Mouse (Mus musculus) small intestine, adult 2 months (tissue): ENCODE measurements around the gene Wdr6. TPM values are rescaled to one million over a fixed set of nuclear protein-coding genes. Genes with fewer than 3 reads are reported as not detected.
"Not testable (repeated sequence)": the region's sequence is repeated elsewhere in the genome, so short reads cannot be mapped to it uniquely, and the experiment has no call there.

Experiments used
- H3K27ac ChIP-seq: fragments of 200-500 bp; 2 replicates; pipeline ENCODE4 v1.5.1; 2012; ENCODE audit warnings: low read depth, low read length, control low read depth, inconsistent platforms; ENCODE audit not compliant: insufficient read depth
- H3K27me3 ChIP-seq: fragments of 200-500 bp; 2 replicates; pipeline ENCODE4 v1.6.1; 2012; ENCODE audit warnings: mild to moderate bottlenecking, moderate library complexity, low read length, inconsistent platforms; ENCODE audit not compliant: control insufficient read depth, insufficient read depth
- H3K36me3 ChIP-seq: fragments of 200-500 bp; 2 replicates; pipeline ENCODE4 v1.6.1; 2012; ENCODE audit warnings: mild to moderate bottlenecking, low read length, control low read depth, inconsistent platforms; ENCODE audit not compliant: control insufficient read depth, insufficient read depth
- H3K4me1 ChIP-seq: fragments of 200-500 bp; 2 replicates; pipeline ENCODE4 v1.6.1; 2012; ENCODE audit warnings: low read length, inconsistent platforms, mixed read lengths; ENCODE audit not compliant: control insufficient read depth, insufficient read depth, insufficient read length
- H3K4me3 ChIP-seq: fragments of 200-500 bp; 2 replicates; pipeline ENCODE4 v1.5.1; 2012; ENCODE audit warnings: low read depth, mild to moderate bottlenecking, control low read depth, inconsistent platforms, low read length, moderate library complexity
- CTCF ChIP-seq: fragments of 200-500 bp; IDR thresholded peaks from 2 replicates; pipeline ENCODE4 v1.5.1; 2012; ENCODE audit warnings: low read depth, mild to moderate bottlenecking, control low read depth, inconsistent platforms, low read length, moderate library complexity, mixed read lengths; ENCODE audit not compliant: insufficient replicate concordance, insufficient read length; ENCODE audit errors: extremely low read depth
- POLR2A ChIP-seq: fragments of 200-500 bp; IDR thresholded peaks from 2 replicates; pipeline ENCODE4 v1.6.1; 2012; ENCODE audit warnings: low read depth, mild to moderate bottlenecking, control low read depth, inconsistent platforms, low read length, moderate library complexity
- whole genome bisulfite sequencing: fragments of 180-500 bp; shearing (Covaris S2); methylation state at CpG from one replicate; pipeline ENCODE4 v1.1.7; 2018; 5-methylcytosine and 5-hydroxymethylcytosine counted together
- polyA plus RNA-seq: library from polyadenylated mRNA; depleted of rRNA; stranded (reverse); fragments of >200 nt; gene quantifications from 2 replicates; pipeline ENCODE4 v1.2.3, GENCODE M21; 2012; rRNA removed

Gene Wdr6
- polyA plus RNA-seq = 10.7 and 15.9 TPM in 2 replicates

DNA sequence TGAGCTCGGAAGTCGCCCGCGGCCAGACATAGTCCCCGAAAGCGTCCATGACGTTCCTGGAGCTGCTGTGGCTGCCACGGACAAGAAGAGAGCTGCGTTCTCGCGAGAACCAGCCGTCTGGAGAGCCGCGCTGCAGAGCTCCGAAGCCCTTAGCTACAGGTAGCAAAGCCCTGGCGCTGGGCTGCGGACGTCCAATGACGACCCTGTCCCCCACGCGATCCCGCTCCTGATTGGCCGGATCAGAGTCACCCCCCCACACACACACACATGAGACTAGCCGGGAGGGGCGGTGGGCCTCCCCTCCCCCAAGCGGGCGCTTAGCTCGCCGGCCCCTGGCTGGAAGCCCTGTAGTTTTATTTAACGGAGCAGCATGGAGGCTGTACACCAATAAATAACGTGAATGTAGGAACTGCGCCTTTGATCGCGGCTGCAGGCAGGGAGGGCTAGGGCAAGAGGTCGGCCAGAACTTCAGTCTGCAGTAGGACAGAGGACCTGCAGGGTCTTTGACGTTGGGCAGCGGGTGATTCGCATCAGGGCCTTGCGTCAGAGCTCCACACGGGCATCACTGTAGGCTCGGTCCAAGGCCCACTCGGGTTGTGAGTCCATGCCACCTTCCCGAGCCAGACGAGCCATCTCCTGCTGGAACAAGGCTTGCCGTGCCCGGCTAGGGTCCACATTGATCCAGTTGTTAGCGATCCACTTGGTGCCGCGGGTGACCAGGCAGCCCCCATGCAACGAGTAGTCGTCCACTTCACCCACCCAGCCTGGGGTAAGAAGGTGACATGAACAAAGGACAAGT is at the start of gene Wdr6:
Gene Wdr6, minus strand, starts transcription at position 195 of the 799 bp plus-strand sequence.
- Histone ChIP-seq H3K27ac (peak within 1 kb of the TSS; percentile 40), H3K4me3 (peak within 1 kb of the TSS; percentile 90), H3K36me3 (no peaks in the 10 kb centered on the region), H3K27me3 (no peaks in the 10 kb centered on the region), H3K4me1 (peaks cover 5% of the 10 kb centered on the region)
- WGBS = 4% methylated on average over 51 of the region's 51 CpGs
- TF ChIP-seq CTCF = no peak
- peak; percentile 50; the same call in 1 of the 2 replicates for TF ChIP-seq POLR2A

DNA sequence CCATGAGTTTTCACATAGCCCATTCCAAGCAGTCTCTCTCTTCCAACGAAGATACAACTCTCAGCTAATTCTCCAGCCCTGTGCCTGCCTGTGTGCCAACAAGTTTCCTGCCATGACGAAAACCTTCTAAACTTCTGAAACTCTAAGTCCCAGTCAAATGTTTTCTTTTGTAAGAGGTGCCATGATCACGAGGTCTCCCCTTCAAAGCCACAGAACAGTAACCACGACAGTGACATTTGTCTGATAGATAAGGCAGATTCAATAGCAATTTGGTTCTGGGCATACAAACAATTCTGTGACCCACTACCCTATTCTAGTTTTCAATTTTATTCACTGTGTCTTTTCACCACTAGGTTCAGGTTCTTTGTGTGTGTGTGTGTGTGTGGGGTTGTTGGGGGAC is 49.6 kb upstream of the Wdr6 start:
- Histone ChIP-seq H3K27ac (no peak overlapping the region), H3K27me3 (no peaks in the 10 kb centered on the region), H3K4me3 (no peak overlapping the region), H3K4me1 (0 out of 2 replicates have a peak, but pooled peaks cover 2% of the 10 kb centered on the region), H3K36me3 (peaks cover 21% of the 10 kb centered on the region)
- TF ChIP-seq CTCF = no peak
- no peak for TF ChIP-seq POLR2A
- 74% methylated on average over 4 of the region's 4 CpGs for WGBS

- Histone ChIP-seq H3K4me3 (no peak overlapping the region), H3K27ac (no peak overlapping the region), H3K4me1 (0 out of 2 replicates have a peak, but pooled peaks cover 2% of the 10 kb centered on the region), H3K27me3 (no peaks in the 10 kb centered on the region), H3K36me3 (peaks cover 23% of the 10 kb centered on the region)
- TF ChIP-seq CTCF (no peak), POLR2A (no peak)
- 52% methylated on average over 2 of the region's 2 CpGs for WGBS
Observed at GRCm38 (mm10) chr9:108626498-108626897, 48.0 kb upstream of the Wdr6 start.

DNA sequence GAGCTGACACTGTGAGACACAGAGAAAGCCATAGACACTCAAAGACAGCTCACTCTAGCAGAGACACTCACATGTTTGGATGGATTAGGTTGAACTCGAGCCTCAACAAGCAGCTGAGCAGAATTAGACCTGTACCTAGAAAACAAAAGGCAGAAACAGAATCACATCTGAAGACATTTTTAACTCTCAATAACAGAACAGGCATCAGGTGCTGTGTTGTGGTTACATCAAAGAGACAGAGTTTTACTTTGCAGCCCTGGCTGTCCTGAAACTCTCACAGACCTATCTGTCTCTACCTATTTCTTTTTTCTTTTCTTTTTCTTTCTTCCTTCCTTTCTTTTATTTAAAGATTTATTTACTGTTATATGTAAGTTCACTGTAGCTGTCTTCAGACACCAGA is 38.8 kb upstream of the Wdr6 start:
- TF ChIP-seq CTCF (no peak), POLR2A (no peak)
- Histone ChIP-seq H3K4me3 (no peak overlapping the region), H3K4me1 (no peaks in the 10 kb centered on the region), H3K27ac (no peak overlapping the region), H3K36me3 (peaks cover 63% of the 10 kb centered on the region), H3K27me3 (no peaks in the 10 kb centered on the region)
- 82% methylated on average over 1 of the region's 1 CpGs for WGBS

GRCm38 (mm10) chr9:108611488-108611887 is 32.9 kb upstream of the Wdr6 start:
- peaks cover 67% of the 10 kb centered on the region for H3K36me3 ChIP-seq
- WGBS = 96% methylated on average over 10 of the region's 10 CpGs

GRCm38 (mm10) chr9:108608889-108609288 is 30.4 kb upstream of the Wdr6 start:
- TF ChIP-seq CTCF = no peak
- no peak for TF ChIP-seq POLR2A
- WGBS = 40% methylated on average over 4 of the region's 4 CpGs
- peaks cover 66% of the 10 kb centered on the region for H3K36me3 ChIP-seq

More at GRCm38 (mm10) chr9:108611488-108611887, 32.9 kb upstream of the Wdr6 start:
- TF ChIP-seq POLR2A (no peak), CTCF (no peak)
- Histone ChIP-seq H3K27me3 (no peaks in the 10 kb centered on the region), H3K27ac (no peak overlapping the region), H3K4me1 (peaks cover 7% of the 10 kb centered on the region), H3K4me3 (no peak overlapping the region)

GRCm38 (mm10) chr9:108607929-108608328 is 29.4 kb upstream of the Wdr6 start:
- H3K4me3 ChIP-seq, H3K27me3 ChIP-seq, H3K4me1 ChIP-seq: not testable (repeated sequence)
- Histone ChIP-seq H3K27ac (peak overlapping the region; percentile 64), H3K36me3 (peaks cover 67% of the 10 kb centered on the region)
- 24% methylated on average over 5 of the region's 5 CpGs for WGBS

More at GRCm38 (mm10) chr9:108608889-108609288, 30.4 kb upstream of the Wdr6 start:
- H3K27ac ChIP-seq = no peak overlapping the region
- H3K27me3 ChIP-seq = no peaks in the 10 kb centered on the region
- H3K4me3 ChIP-seq = no peak overlapping the region
- H3K4me1 ChIP-seq = peaks cover 7% of the 10 kb centered on the region
